Mouse (Mus musculus): ENCODE measurements around the gene Dhx32. TPM values are rescaled to one million over a fixed set of nuclear protein-coding genes. Genes with fewer than 3 reads are reported as not detected.

Gene Dhx32
- 1.7 TPM in 2 replicates for polyA plus RNA-seq (2012; ENCODE audit: insufficient read depth, low replicate concordance)

GRCm38 (mm10) chr7:133782717-133783435, at the start of gene Dhx32:
Gene Dhx32 (minus strand): TSS chr7:133782726.
- Histone ChIP-seq H3K9me3 (peaks cover 9% of the 10 kb centered on the region), H3K27me3 (replicated peaks) (peaks cover 12% of the 10 kb centered on the region), H3K4me1 (peaks cover 16% of the 10 kb centered on the region), H3K4me3 (replicated peaks) (peak within 1 kb of the TSS; percentile 12), H3K36me3 (replicated peaks; ENCODE audit: low read length) (no peaks in the 10 kb centered on the region)
- TF ChIP-seq FLI1 (IDR thresholded peaks at IDR 0.05; ENCODE audit: low read length), result no peak
- no peak for TF ChIP-seq GATA1 (IDR thresholded peaks at IDR 0.05; ENCODE audit: borderline replicate concordance, low read length)

GRCm38 (mm10) chr7:133829579-133829978, 47.1 kb upstream of the Dhx32 start:
- Histone ChIP-seq H3K36me3 (replicated peaks; ENCODE audit: low read length) (no peaks in the 10 kb centered on the region), H3K9me3 (peaks cover 9% of the 10 kb centered on the region), H3K4me1 (no peaks in the 10 kb centered on the region), H3K4me3 (replicated peaks) (no peak overlapping the region), H3K27me3 (replicated peaks) (no peaks in the 10 kb centered on the region)
- TF ChIP-seq FLI1 (IDR thresholded peaks at IDR 0.05; ENCODE audit: low read length), result no peak
- TF ChIP-seq GATA1 (IDR thresholded peaks at IDR 0.05; ENCODE audit: borderline replicate concordance, low read length), result no peak

GRCm38 (mm10) chr7:133828514-133828913, 46.0 kb upstream of the Dhx32 start:
- TF ChIP-seq FLI1 (IDR thresholded peaks at IDR 0.05; ENCODE audit: low read length), result no peak

GRCm38 (mm10) chr7:133824579-133824978, 42.1 kb upstream of the Dhx32 start:
- no peak for TF ChIP-seq GATA1 (IDR thresholded peaks at IDR 0.05; ENCODE audit: borderline replicate concordance, low read length)
- no peak for TF ChIP-seq FLI1 (IDR thresholded peaks at IDR 0.05; ENCODE audit: low read length)
- Histone ChIP-seq H3K9me3 (peaks cover 15% of the 10 kb centered on the region), H3K4me1 (no peaks in the 10 kb centered on the region), H3K27me3 (replicated peaks) (peaks cover under 1% of the 10 kb centered on the region), H3K4me3 (replicated peaks) (no peak overlapping the region), H3K36me3 (replicated peaks; ENCODE audit: low read length) (no peaks in the 10 kb centered on the region)

More at GRCm38 (mm10) chr7:133828514-133828913, 46.0 kb upstream of the Dhx32 start:
- Histone ChIP-seq H3K4me3 (replicated peaks) (no peak overlapping the region), H3K4me1 (no peaks in the 10 kb centered on the region), H3K9me3 (peaks cover 14% of the 10 kb centered on the region), H3K36me3 (replicated peaks; ENCODE audit: low read length) (no peaks in the 10 kb centered on the region), H3K27me3 (replicated peaks) (no peaks in the 10 kb centered on the region)

- H3K4me1 ChIP-seq, result no peaks in the 10 kb centered on the region
- peaks cover 3% of the 10 kb centered on the region for H3K27me3 ChIP-seq (replicated peaks)
- H3K4me3 ChIP-seq (replicated peaks), result no peak overlapping the region
- H3K36me3 ChIP-seq (replicated peaks; ENCODE audit: low read length), result no peaks in the 10 kb centered on the region
- H3K9me3 ChIP-seq, result peaks cover 15% of the 10 kb centered on the region
- TF ChIP-seq FLI1 (IDR thresholded peaks at IDR 0.05; ENCODE audit: low read length) (no peak), GATA1 (IDR thresholded peaks at IDR 0.05; ENCODE audit: borderline replicate concordance, low read length) (no peak)
These were observed 41.2 kb upstream of the Dhx32 start for GRCm38 (mm10) chr7:133823751-133824150.

GRCm38 (mm10) chr7:133813331-133813730, 30.8 kb upstream of the Dhx32 start:
- Histone ChIP-seq H3K36me3 (replicated peaks; ENCODE audit: low read length) (no peaks in the 10 kb centered on the region), H3K27me3 (replicated peaks) (peaks cover 2% of the 10 kb centered on the region), H3K4me3 (replicated peaks) (no peak overlapping the region), H3K9me3 (0 out of 2 replicates have a peak, but pooled peaks cover 3% of the 10 kb centered on the region), H3K4me1 (no peaks in the 10 kb centered on the region)
- TF ChIP-seq GATA1 (IDR thresholded peaks at IDR 0.05; ENCODE audit: borderline replicate concordance, low read length), result no peak
- no peak for TF ChIP-seq FLI1 (IDR thresholded peaks at IDR 0.05; ENCODE audit: low read length)

GRCm38 (mm10) chr7:133812927-133813326, 30.4 kb upstream of the Dhx32 start:
- no peaks in the 10 kb centered on the region for H3K4me1 ChIP-seq
- H3K4me3 ChIP-seq (replicated peaks), result no peak overlapping the region
- no peaks in the 10 kb centered on the region for H3K36me3 ChIP-seq (replicated peaks; ENCODE audit: low read length)
- H3K27me3 ChIP-seq (replicated peaks), result peaks cover 2% of the 10 kb centered on the region
- TF ChIP-seq GATA1 (IDR thresholded peaks at IDR 0.05; ENCODE audit: borderline replicate concordance, low read length), result no peak
- no peak for TF ChIP-seq FLI1 (IDR thresholded peaks at IDR 0.05; ENCODE audit: low read length)
- H3K9me3 ChIP-seq, result 0 out of 2 replicates have a peak, but pooled peaks cover 3% of the 10 kb centered on the region

GRCm38 (mm10) chr7:133805614-133806175, 23.2 kb upstream of the Dhx32 start:
- no peak overlapping the region for H3K4me3 ChIP-seq (replicated peaks)
- TF ChIP-seq FLI1 (IDR thresholded peaks at IDR 0.05; ENCODE audit: low read length) (no peak), GATA1 (IDR thresholded peaks at IDR 0.05; ENCODE audit: borderline replicate concordance, low read length) (no peak)
- no peaks in the 10 kb centered on the region for H3K36me3 ChIP-seq (replicated peaks; ENCODE audit: low read length)
- H3K4me1 ChIP-seq, result no peaks in the 10 kb centered on the region
- H3K9me3 ChIP-seq, result no peaks in the 10 kb centered on the region
- H3K27me3 ChIP-seq (replicated peaks), result peaks cover 14% of the 10 kb centered on the region

- no peak overlapping the region for H3K4me3 ChIP-seq (replicated peaks)
- H3K36me3 ChIP-seq (replicated peaks; ENCODE audit: low read length), result no peaks in the 10 kb centered on the region
- TF ChIP-seq GATA1 (IDR thresholded peaks at IDR 0.05; ENCODE audit: borderline replicate concordance, low read length) (no peak), FLI1 (IDR thresholded peaks at IDR 0.05; ENCODE audit: low read length) (no peak)
- H3K27me3 ChIP-seq (replicated peaks), result peaks cover 16% of the 10 kb centered on the region
- no peaks in the 10 kb centered on the region for H3K4me1 ChIP-seq
- no peaks in the 10 kb centered on the region for H3K9me3 ChIP-seq
These were observed 19.3 kb upstream of the Dhx32 start for GRCm38 (mm10) chr7:133801823-133802222.

GRCm38 (mm10) chr7:133799928-133800327, 17.4 kb upstream of the Dhx32 start:
- Histone ChIP-seq H3K36me3 (replicated peaks; ENCODE audit: low read length) (no peaks in the 10 kb centered on the region), H3K27me3 (replicated peaks) (peaks cover 16% of the 10 kb centered on the region), H3K4me1 (no peaks in the 10 kb centered on the region), H3K9me3 (no peaks in the 10 kb centered on the region), H3K4me3 (replicated peaks) (no peak overlapping the region)
- no peak for TF ChIP-seq GATA1 (IDR thresholded peaks at IDR 0.05; ENCODE audit: borderline replicate concordance, low read length)
- no peak for TF ChIP-seq FLI1 (IDR thresholded peaks at IDR 0.05; ENCODE audit: low read length)
